Mouse (Mus musculus): ENCODE results near the gene Tubb4b. TPM values are rescaled to one million over a fixed set of nuclear protein-coding genes. Genes with fewer than 3 reads are reported as not detected.

Gene Tubb4b
- total RNA-seq (2023): 100 to 1,000 TPM; 254 to 279 TPM

GRCm38 (mm10) chr2:25224492-25224765, at the start of gene Tubb4b:
TSS of gene Tubb4b (minus strand) at chr2:25224702.

GRCm38 (mm10) chr2:25271827-25272511, 47.5 kb upstream of the Tubb4b start, which contains the start of the genes Ssna1 and Anapc2:
TSS of gene Ssna1 (minus strand) at chr2:25272438.
TSS of gene Anapc2 (plus strand) at chr2:25272478.

GRCm38 (mm10) chr2:25262291-25262767, 37.8 kb upstream of the Tubb4b start, which contains the start of gene Tprn:
TSS of gene Tprn (plus strand) at chr2:25262618.

GRCm38 (mm10) chr2:25255284-25255779, 30.8 kb upstream of the Tubb4b start, which contains the start of gene Tmem203:
TSS of gene Tmem203 (plus strand) at chr2:25255439.

GRCm38 (mm10) chr2:25246183-25247072, 21.9 kb upstream of the Tubb4b start, which contains the start of gene AL732309.1:
TSS of gene AL732309.1 (minus strand) at chr2:25246863.

GRCm38 (mm10) chr2:25242101-25242506, 17.6 kb upstream of the Tubb4b start, which contains the start of the genes Rnf208 and Cysrt1:
TSS of gene Rnf208 (plus strand) at chr2:25242255.
TSS of gene Cysrt1 (minus strand) at chr2:25242452.

GRCm38 (mm10) chr2:25236614-25237013, 12.1 kb upstream of the Tubb4b start, which contains the start of gene Rnf224:
TSS of gene Rnf224 (minus strand) at chr2:25236787.

GRCm38 (mm10) chr2:25234050-25234449, 9.5 kb upstream of the Tubb4b start, which contains the start of gene Slc34a3:
TSS of gene Slc34a3 (minus strand) at chr2:25234364.

GRCm38 (mm10) chr2:25218445-25218844, 6.1 kb downstream of the Tubb4b start, which contains the start of gene Fam166a:
TSS of gene Fam166a (plus strand) at chr2:25218745.

GRCm38 (mm10) chr2:25214444-25214843, 10.1 kb downstream of the Tubb4b start, which contains the start of gene Stpg3:
TSS of gene Stpg3 (minus strand) at chr2:25214637.

GRCm38 (mm10) chr2:25211121-25211670, 13.3 kb downstream of the Tubb4b start, which contains the start of gene Nelfb:
TSS of gene Nelfb (minus strand) at chr2:25211489.

GRCm38 (mm10) chr2:25196172-25196954, 28.1 kb downstream of the Tubb4b start, which contains the start of gene Tor4a:
TSS of gene Tor4a (minus strand) at chr2:25196886.

GRCm38 (mm10) chr2:25180478-25180903, 44.0 kb downstream of the Tubb4b start, which contains the start of gene Nrarp:
TSS of gene Nrarp (plus strand) at chr2:25180758.

Other genes with a start within 250 kb of the Tubb4b start
- 10 to 100 TPM; 19.4 to 23.6 TPM for gene Mrpl41, start 249.6 kb downstream of the Tubb4b start, total RNA-seq (2023)
- gene Pnpla7, start 248.7 kb downstream of the Tubb4b start, total RNA-seq (2023): 100 to 1,000 TPM; 193 to 200 TPM
- gene Nsmf, start 170.3 kb downstream of the Tubb4b start, total RNA-seq (2023): 10 to 100 TPM; 14.5 to 19.9 TPM
- not detected for gene Entpd8, start 144.4 kb downstream of the Tubb4b start, total RNA-seq (2023)
- not detected for gene Noxa1, start 129.6 kb downstream of the Tubb4b start, total RNA-seq (2023)
- under 1 TPM; 0.57 to 0.73 TPM for gene Nrarp, start 43.9 kb downstream of the Tubb4b start, total RNA-seq (2023)
- 10 to 100 TPM; 39.0 to 42.5 TPM for gene Tor4a, start 27.8 kb downstream of the Tubb4b start, total RNA-seq (2023)
- gene Nelfb, start 13.2 kb downstream of the Tubb4b start, total RNA-seq (2023): 10 to 100 TPM; 46.2 to 55.8 TPM
- gene Stpg3, start 10.1 kb downstream of the Tubb4b start, total RNA-seq (2023): under 1 TPM; 0.29 to 0.40 TPM
- gene Fam166a, start 6.0 kb downstream of the Tubb4b start, total RNA-seq (2023): not detected
- gene Slc34a3, start 9.7 kb upstream of the Tubb4b start, total RNA-seq (2023): not detected
- not detected for gene Rnf224, start 12.1 kb upstream of the Tubb4b start, total RNA-seq (2023)
- under 1 TPM in 1 of 2 experiments, not detected in 1; 0.29 TPM for gene Rnf208, start 17.6 kb upstream of the Tubb4b start, total RNA-seq (2023)
- gene Cysrt1, start 17.8 kb upstream of the Tubb4b start, total RNA-seq (2023): not detected
- gene AL732309.1, start 22.2 kb upstream of the Tubb4b start, total RNA-seq (2023): 1 to 10 TPM in 1 of 2 experiments, under 1 TPM in 1; 0.53 to 3.2 TPM
- gene Tmem203, start 30.7 kb upstream of the Tubb4b start, total RNA-seq (2023): 10 to 100 TPM; 17.8 to 19.1 TPM
- 10 to 100 TPM; 12.7 to 14.6 TPM for gene Tprn, start 37.9 kb upstream of the Tubb4b start, total RNA-seq (2023)
- gene Ssna1, start 47.7 kb upstream of the Tubb4b start, total RNA-seq (2023): 10 to 100 TPM; 60.4 to 61.5 TPM
- 10 to 100 TPM; 79.1 to 82.3 TPM for gene Anapc2, start 47.8 kb upstream of the Tubb4b start, total RNA-seq (2023)
- not detected for gene Tmem210, start 63.4 kb upstream of the Tubb4b start, total RNA-seq (2023)
- gene Lrrc26, start 65.2 kb upstream of the Tubb4b start, total RNA-seq (2023): not detected
- not detected for gene Grin1, start 94.5 kb upstream of the Tubb4b start, total RNA-seq (2023)
- 10 to 100 TPM; 39.8 to 46.7 TPM for gene Man1b1, start 107.6 kb upstream of the Tubb4b start, total RNA-seq (2023)
- 10 to 100 TPM; 11.1 to 21.8 TPM for gene Dpp7, start 131.7 kb upstream of the Tubb4b start, total RNA-seq (2023)
- gene Uap1l1, start 141.0 kb upstream of the Tubb4b start, total RNA-seq (2023): 10 to 100 TPM; 30.5 to 36.8 TPM
- 10 to 100 TPM in 1 of 2 experiments, 1 to 10 TPM in 1; 9.1 to 11.3 TPM for gene Sapcd2, start 147.6 kb upstream of the Tubb4b start, total RNA-seq (2023)
- not detected for gene Entpd2, start 171.2 kb upstream of the Tubb4b start, total RNA-seq (2023)
- gene Npdc1, start 174.6 kb upstream of the Tubb4b start, total RNA-seq (2023): not detected
- gene Fut7, start 198.6 kb upstream of the Tubb4b start, total RNA-seq (2023): 10 to 100 TPM; 16.2 to 20.1 TPM
- 10 to 100 TPM; 17.7 to 22.9 TPM for gene Abca2, start 204.0 kb upstream of the Tubb4b start, total RNA-seq (2023)
- gene Clic3, start 232.1 kb upstream of the Tubb4b start, total RNA-seq (2023): not detected
- 10 to 100 TPM; 44.7 to 53.4 TPM for gene Paxx, start 236.4 kb upstream of the Tubb4b start, total RNA-seq (2023)
- gene Ptgds, start 245.3 kb upstream of the Tubb4b start, total RNA-seq (2023): not detected